In genomic region chr9:42028807-42029206, GRCm38 (mm10) we compare ENCODE assay signal across 12 mouse cellular contexts.
DNase-seq lines count a peak whose midpoint lies in the region; ATAC-seq and TF ChIP-seq lines count a peak whose summit lies in the region.
"Had no signal": no experiment of that assay in that cellular context is flagged by ENCODE, and none has a peak within 500 bp of the region (broad histone marks: within the 10 kb centered on the region; RNA-seq: fewer than 3 reads in every experiment).

No protein-coding gene starts in this region.

- H3K4me1 ChIP-seq in kidney, adult 2 months (ENCODE audit: control insufficient read depth, insufficient read depth, low read length): 0 out of 2 replicates have a peak, but pooled peaks cover 4% of the 10 kb centered on the region

- no peak for TF ChIP-seq POLR2A in kidney, adult 2 months (IDR thresholded peaks at IDR 0.05; ENCODE audit: low read depth, low read length)

- H3K27me3 ChIP-seq in kidney, adult 2 months (replicated peaks; ENCODE audit: control insufficient read depth, insufficient read depth, low read length): no peaks in the 10 kb centered on the region
- H3K27me3 ChIP-seq: limb, embryonic 13.5 days had no signal

- no peak overlapping the region for H3K4me3 ChIP-seq in kidney, adult 2 months (ENCODE audit: insufficient read depth, low read depth, low read length)
- H3K4me3 ChIP-seq: hindbrain, embryonic 12.5 days; limb, embryonic 13.5 days; midbrain, embryonic 13.5 days had no signal

- H3K27ac ChIP-seq in kidney, adult 2 months (ENCODE audit: insufficient read depth, low read depth, low read length): no peak overlapping the region
- H3K27ac ChIP-seq: hindbrain, embryonic 12.5 days; limb, embryonic 13.5 days; midbrain, embryonic 13.5 days had no signal

- no peak for TF ChIP-seq CTCF in kidney, adult 2 months (conservative IDR thresholded peaks at IDR 0.05; ENCODE audit: insufficient read depth, insufficient read length, low read depth, low read length)

- ATAC-seq in inflammation-experienced regulatory T-cells, adult 6 months: peak; percentile 75
- ATAC-seq: forebrain, postnatal 0 days; midbrain, embryonic 13.5 days had no signal

- peak; percentile 12 for DNase-seq in kidney, adult 2 months
- no peak for DNase-seq in kidney, adult 9 months
- DNase-seq in T-cell, adult 2 months (ENCODE audit: low spot score): peak; percentile 32
- peak; percentile 56 for DNase-seq in spleen, adult 12 weeks (ENCODE audit: low spot score)
- no peak for DNase-seq in layer of hippocampus, postnatal 25 days (ENCODE audit: extremely low spot score in 1 of 2, low spot score in 1 of 2)
- no peak for DNase-seq in ovary, postnatal 36 days (ENCODE audit: low spot score)
- no peak for DNase-seq in urinary bladder, postnatal 36 days (ENCODE audit: low spot score in 2 of 2)
- DNase-seq: forebrain, postnatal 0 days had no signal

- H3K36me3 ChIP-seq in kidney, adult 2 months (ENCODE audit: control insufficient read depth, insufficient read depth, low read length): no peaks in the 10 kb centered on the region

- WGBS in kidney, adult 2 months: 57% methylated on average over 4 of the region's 4 CpGs

Comparison
In these comparisons a context has a peak if more than half of its experiments do, and no peak if none do; other contexts are left out.
1. DNase-seq: peak in kidney, adult 2 months (single experiment), T-cell, adult 2 months (single experiment) and spleen, adult 12 weeks (single experiment); none in kidney, adult 9 months (single experiment), layer of hippocampus, postnatal 25 days (0 of 2), ovary, postnatal 36 days (single experiment) and urinary bladder, postnatal 36 days (0 of 2).